Mouse (Mus musculus) intestine, embryonic 15.5 days (tissue): Measurements from ENCODE around the gene Tmem87b. TPM values are rescaled to one million over a fixed set of nuclear protein-coding genes. Genes with fewer than 3 reads are reported as not detected.

Source experiments
- ATAC-seq: fragments of 200-750 bp; cut with Nextera tagmentation; 2 replicates; pipeline ENCODE4 v1.8.0; 2017; ENCODE audit warnings: moderate TSS enrichment, moderate library complexity
- H3K27ac ChIP-seq: fragments of 300-500 bp; sonication (generic); 2 replicates; pipeline ENCODE4 v1.5.1; 2015; ENCODE audit warnings: mild to moderate bottlenecking, inconsistent platforms
- H3K27me3 ChIP-seq: fragments of 300-500 bp; sonication (generic); replicated peaks from 2 replicates; pipeline ENCODE4 v1.6.1; 2015; ENCODE audit warnings: inconsistent platforms
- H3K36me3 ChIP-seq: fragments of 300-500 bp; sonication (generic); 2 replicates; pipeline ENCODE4 v1.6.1; 2015; ENCODE audit warnings: inconsistent platforms
- H3K4me1 ChIP-seq: fragments of 300-500 bp; sonication (generic); replicated peaks from 2 replicates; pipeline ENCODE4 v1.6.1; 2015; ENCODE audit warnings: inconsistent platforms
- H3K4me2 ChIP-seq: fragments of 300-500 bp; sonication (generic); replicated peaks from 2 replicates; pipeline ENCODE4 v1.6.1; 2015; ENCODE audit warnings: mild to moderate bottlenecking, inconsistent platforms
- H3K4me3 ChIP-seq: fragments of 300-500 bp; sonication (generic); replicated peaks from 2 replicates; pipeline ENCODE4 v1.5.1; 2015; ENCODE audit warnings: inconsistent platforms
- H3K9ac ChIP-seq: fragments of 300-500 bp; sonication (generic); 2 replicates; pipeline ENCODE4 v1.6.1; 2015; ENCODE audit warnings: inconsistent platforms
- H3K9me3 ChIP-seq: fragments of 300-500 bp; sonication (generic); 2 replicates; pipeline ENCODE4 v1.6.1; 2016; ENCODE audit warnings: inconsistent platforms
- WGBS: fragments of 180-500 bp; shearing (Covaris S2); methylation state at CpG from one replicate; pipeline ENCODE4 v1.1.7; 2015; 5-methylcytosine and 5-hydroxymethylcytosine counted together
- polyA plus RNA-seq: library from polyadenylated mRNA; unstranded; fragments of >200 nt; fragmentation: Nextera tagmentation; extraction: Ambion mirVana; gene quantifications from 2 replicates; pipeline ENCODE4 v1.2.1, GENCODE M21; 2015

Gene Tmem87b
- polyA plus RNA-seq, 1 experiment from 2014 or later: 50.7 TPM

DNA sequence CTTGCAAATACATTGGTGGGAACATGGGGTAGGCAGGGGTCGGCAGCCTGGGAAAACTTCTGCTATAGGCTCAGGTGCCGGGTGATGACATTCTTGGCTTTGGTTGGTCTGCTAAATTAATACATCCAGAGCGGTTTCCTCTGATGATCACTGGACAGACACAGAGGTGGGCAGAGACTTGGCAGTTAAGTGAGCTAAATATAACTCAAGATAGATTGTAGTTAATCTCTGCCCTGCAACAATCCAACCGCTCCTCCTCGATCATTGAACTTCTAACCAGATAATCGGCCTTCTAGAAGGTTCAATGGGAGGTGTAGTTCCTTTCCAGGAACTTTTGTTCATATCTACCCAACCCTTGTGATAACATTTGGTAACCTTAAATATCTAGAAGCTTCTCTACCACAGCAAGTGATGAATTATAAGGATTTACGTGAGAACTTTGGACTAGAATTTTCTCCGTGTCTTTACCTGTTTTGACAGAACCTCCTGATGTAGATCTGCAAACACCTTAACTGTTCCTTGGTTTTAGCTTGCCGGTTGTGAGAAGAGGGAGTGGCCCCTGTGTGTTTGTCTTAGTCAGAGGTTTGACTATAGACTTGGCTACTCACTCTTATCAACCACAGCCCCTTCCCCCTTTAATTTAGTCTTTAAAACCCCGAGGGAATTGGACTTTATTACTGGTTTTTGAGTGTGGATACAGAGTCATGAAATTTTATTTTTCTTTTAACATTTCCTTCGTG, 26.9 kb upstream of the Tmem87b start:
- 0 out of 2 replicates have a peak overlapping the region, but pooled peaks have one; percentile 22 for H3K27ac ChIP-seq
- ATAC-seq: peak; percentile 65
- 69% methylated on average over 11 of the region's 11 CpGs for WGBS

DNA sequence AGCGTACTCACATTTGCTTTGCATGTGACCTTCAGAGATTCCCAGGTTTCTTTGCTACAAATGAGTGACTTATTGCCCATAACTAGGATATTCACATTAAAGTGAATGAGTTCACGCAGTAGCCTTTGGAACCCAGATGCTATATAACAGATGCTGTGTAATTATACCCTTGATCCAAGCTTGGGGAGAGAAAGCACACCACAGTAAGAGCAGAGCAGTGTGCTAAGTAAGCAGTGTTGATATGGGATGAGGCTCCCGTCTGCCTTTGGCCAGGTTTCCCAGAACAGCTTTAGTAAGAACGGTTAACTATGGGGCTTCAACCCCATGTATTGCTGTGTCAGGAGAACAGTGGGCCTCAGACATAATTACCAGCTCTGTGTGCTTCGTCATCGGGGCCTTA, 24.0 kb upstream of the Tmem87b start:
- no peak overlapping the region for H3K27ac ChIP-seq
- peak; percentile 51; the same call in 1 of the 2 replicates for ATAC-seq

More for the DNA sequence above, 26.9 kb upstream of the Tmem87b start:
- H3K27me3 ChIP-seq: no peaks in the 10 kb centered on the region
- H3K4me2 ChIP-seq: no peak overlapping the region
- H3K9me3 ChIP-seq: no peaks in the 10 kb centered on the region
- no peaks in the 10 kb centered on the region for H3K4me1 ChIP-seq
- H3K4me3 ChIP-seq: no peak overlapping the region
- no peak overlapping the region for H3K9ac ChIP-seq
- peaks cover 10% of the 10 kb centered on the region; the same call in 1 of the 2 replicates for H3K36me3 ChIP-seq

DNA sequence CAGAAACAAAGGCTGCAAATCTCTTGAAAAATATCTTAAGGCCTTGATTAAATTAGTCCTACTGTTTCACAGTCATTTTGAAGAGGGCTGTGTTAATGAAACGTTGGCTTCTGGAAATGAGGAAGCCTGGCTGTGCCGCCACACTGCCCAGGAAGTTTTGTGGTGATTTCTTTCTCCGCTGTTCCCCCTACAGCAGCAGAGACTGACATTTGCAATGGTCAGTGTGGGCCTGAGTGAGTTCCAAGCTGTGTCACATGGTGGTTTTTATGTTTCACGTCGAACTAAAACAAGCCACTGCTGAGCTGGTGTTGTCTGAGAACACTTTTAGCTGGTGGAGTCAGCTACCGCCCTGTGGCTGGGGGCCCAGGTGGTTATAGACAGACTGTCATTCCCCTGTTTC, 21.5 kb upstream of the Tmem87b start:
- no peaks in the 10 kb centered on the region for H3K4me1 ChIP-seq
- H3K4me3 ChIP-seq: no peak overlapping the region
- H3K27me3 ChIP-seq: no peaks in the 10 kb centered on the region
- H3K9me3 ChIP-seq: no peaks in the 10 kb centered on the region
- H3K4me2 ChIP-seq: no peak overlapping the region
- 76% methylated on average over 6 of the region's 6 CpGs for WGBS
- no peak overlapping the region for H3K9ac ChIP-seq
- ATAC-seq: no peak
- no peak overlapping the region for H3K27ac ChIP-seq
- H3K36me3 ChIP-seq: peaks cover 20% of the 10 kb centered on the region

More for the DNA sequence above, 24.0 kb upstream of the Tmem87b start:
- no peaks in the 10 kb centered on the region for H3K27me3 ChIP-seq
- peaks cover 9% of the 10 kb centered on the region; the same call in 1 of the 2 replicates for H3K36me3 ChIP-seq
- no peak overlapping the region for H3K4me2 ChIP-seq
- no peak overlapping the region for H3K9ac ChIP-seq
- no peaks in the 10 kb centered on the region for H3K9me3 ChIP-seq
- no peak overlapping the region for H3K4me3 ChIP-seq
- H3K4me1 ChIP-seq: no peaks in the 10 kb centered on the region
- 88% methylated on average over 6 of the region's 6 CpGs for WGBS

DNA sequence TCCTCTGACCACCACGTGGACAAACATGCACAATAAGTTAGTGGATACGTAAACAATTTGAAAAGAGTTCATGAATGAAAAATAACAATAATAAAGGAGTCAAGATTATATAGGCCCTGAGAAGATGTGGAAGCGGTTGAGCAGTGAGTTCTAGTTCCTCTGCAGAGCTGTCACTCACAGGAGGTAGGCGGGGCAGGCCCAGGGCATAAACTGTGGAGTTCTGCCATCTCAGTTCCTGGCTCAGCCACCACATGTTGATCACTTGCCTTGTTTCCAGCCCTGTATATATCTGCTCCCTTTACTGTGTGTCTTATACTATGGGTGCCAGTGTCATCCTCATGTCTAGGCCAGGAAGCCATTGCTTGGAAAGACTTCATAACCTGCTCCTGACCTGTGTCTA, 14.5 kb upstream of the Tmem87b start:
- WGBS: 88% methylated on average over 4 of the region's 4 CpGs
- Histone ChIP-seq H3K27ac (no peak overlapping the region), H3K9me3 (no peaks in the 10 kb centered on the region), H3K4me3 (no peak overlapping the region), H3K9ac (no peak overlapping the region), H3K36me3 (peaks cover 12% of the 10 kb centered on the region), H3K4me1 (no peaks in the 10 kb centered on the region), H3K27me3 (no peaks in the 10 kb centered on the region), H3K4me2 (no peak overlapping the region)
- ATAC-seq: 0 out of 2 replicates have a peak, but pooled peaks have one; percentile 36

DNA sequence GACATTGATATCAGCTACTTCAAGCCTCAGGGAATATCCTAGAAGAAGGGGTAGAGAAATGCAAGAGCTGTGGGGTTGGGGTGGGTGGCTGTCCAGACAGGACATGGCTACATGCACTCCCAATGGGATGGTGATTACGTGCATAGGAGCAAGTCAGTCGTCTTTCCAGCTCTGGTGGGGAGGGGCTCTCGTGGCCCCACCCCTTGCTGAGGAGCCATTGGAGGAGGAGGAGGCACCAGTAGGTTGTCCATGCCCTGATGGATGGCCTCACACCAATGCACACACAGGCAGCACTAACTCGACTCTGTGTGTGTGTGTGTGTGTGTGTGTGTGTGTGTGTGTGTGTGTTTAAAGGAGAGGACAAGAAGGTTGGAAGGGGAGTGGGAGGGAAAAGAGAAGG, 12.6 kb upstream of the Tmem87b start:
- 67% methylated on average over 4 of the region's 4 CpGs for WGBS
- ATAC-seq: no peak
- no peak overlapping the region for H3K9ac ChIP-seq
- no peak overlapping the region for H3K4me3 ChIP-seq
- peaks cover 10% of the 10 kb centered on the region for H3K36me3 ChIP-seq
- no peaks in the 10 kb centered on the region for H3K4me1 ChIP-seq
- H3K27ac ChIP-seq: no peak overlapping the region
- no peak overlapping the region for H3K4me2 ChIP-seq
- H3K9me3 ChIP-seq: no peaks in the 10 kb centered on the region
- H3K27me3 ChIP-seq: no peaks in the 10 kb centered on the region

DNA sequence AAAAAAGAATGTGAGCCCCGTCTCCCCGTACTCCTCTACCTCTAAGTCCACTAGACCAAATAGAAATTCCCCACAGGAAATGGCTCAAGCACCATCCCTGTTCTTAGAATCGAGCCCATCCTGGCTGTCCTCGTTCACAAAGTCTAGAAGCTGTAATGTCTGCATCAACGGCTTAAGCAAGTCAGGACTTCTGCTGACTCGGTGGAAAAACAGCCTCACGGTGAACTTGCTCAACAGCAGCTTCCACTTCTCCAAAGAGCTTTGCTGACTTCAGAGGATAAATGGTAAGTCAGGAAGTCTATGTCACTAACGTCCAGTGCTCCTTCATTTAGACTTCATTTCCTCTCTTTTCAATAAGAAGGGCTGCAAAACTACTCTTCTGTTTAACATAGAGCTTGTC, 11.4 kb upstream of the Tmem87b start:
- WGBS: 61% methylated on average over 8 of the region's 8 CpGs
- Histone ChIP-seq H3K9ac (no peak overlapping the region), H3K9me3 (no peaks in the 10 kb centered on the region), H3K4me1 (no peaks in the 10 kb centered on the region), H3K36me3 (no peaks in the 10 kb centered on the region), H3K4me2 (no peak overlapping the region), H3K27ac (no peak overlapping the region), H3K4me3 (no peak overlapping the region), H3K27me3 (no peaks in the 10 kb centered on the region)
- no peak for ATAC-seq

DNA sequence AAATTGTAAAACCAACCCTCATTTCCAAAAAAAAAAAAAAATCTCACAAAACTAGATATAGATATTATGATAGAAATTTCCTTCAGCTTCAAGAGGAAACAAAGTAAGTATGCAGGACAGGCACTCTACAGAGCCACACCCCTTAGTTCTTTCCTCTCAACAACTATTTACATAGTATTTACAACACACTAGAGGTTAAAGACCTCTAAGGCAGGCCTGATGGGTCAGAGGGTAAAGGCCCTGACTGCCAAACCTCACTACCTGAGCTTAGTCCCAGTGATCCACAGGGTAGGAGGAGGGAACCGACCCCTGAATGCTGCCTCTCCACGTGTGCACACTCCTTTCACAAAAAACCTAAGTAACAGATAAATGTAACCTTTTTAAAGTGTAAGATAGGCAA, 5.2 kb upstream of the Tmem87b start:
- Histone ChIP-seq H3K4me2 (no peak overlapping the region), H3K9me3 (no peaks in the 10 kb centered on the region), H3K27ac (no peak overlapping the region), H3K9ac (no peak overlapping the region), H3K27me3 (no peaks in the 10 kb centered on the region), H3K36me3 (no peaks in the 10 kb centered on the region), H3K4me1 (0 out of 2 replicates have a peak, but pooled peaks cover 3% of the 10 kb centered on the region), H3K4me3 (no peak overlapping the region)
- no peak for ATAC-seq
- WGBS: 29% methylated on average over 2 of the region's 2 CpGs

DNA sequence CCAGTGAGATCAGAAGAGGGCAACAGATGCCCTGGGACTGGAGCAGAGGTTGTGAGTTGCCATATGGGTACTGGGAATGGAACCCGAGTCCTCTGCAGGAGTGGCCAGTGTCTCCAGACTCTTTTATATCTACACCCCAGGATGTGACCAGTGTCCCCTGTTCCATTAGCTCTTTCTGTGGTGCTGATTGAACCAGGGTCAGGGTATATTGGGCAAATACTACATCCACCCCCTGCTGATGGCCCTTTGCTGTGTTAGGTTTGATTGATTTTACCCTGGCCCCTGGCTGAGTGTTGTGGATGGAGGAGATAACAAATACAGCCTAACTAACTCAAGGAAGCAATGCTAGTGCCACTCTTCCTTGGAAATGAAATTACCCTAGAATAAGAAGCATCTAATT, 1.6 kb upstream of the Tmem87b start:
- H3K9me3 ChIP-seq: no peaks in the 10 kb centered on the region
- H3K4me2 ChIP-seq: no peak overlapping the region
- no peaks in the 10 kb centered on the region for H3K36me3 ChIP-seq
- no peak overlapping the region for H3K27ac ChIP-seq
- no peak overlapping the region for H3K4me3 ChIP-seq
- H3K9ac ChIP-seq: no peak overlapping the region
- H3K27me3 ChIP-seq: no peaks in the 10 kb centered on the region
- WGBS: 80% methylated on average over 1 of the region's 1 CpGs
- ATAC-seq: no peak
- 0 out of 2 replicates have a peak, but pooled peaks cover 12% of the 10 kb centered on the region for H3K4me1 ChIP-seq

DNA sequence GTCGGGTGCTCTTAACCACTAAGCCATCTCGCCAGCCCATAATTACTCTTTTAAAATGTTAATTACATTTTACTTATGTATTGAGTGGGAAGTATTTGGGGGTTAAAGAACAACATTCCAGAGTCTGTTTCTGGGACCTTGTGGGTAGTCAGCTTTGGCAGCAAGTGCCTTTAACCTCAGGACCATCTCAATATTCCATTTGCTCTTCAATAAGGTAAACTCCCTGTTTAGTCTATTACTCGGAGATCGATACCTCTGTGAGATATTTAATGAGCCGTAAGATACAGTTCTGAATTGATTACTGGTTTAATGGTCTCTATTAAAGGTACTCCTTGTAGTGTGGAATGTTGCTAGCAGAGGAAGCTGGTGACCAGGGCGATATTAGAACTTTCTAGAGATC, 1.0 kb upstream of the Tmem87b start:
- H3K4me2 ChIP-seq: peak overlapping the region; percentile 78
- H3K9me3 ChIP-seq: no peaks in the 10 kb centered on the region
- no peak for ATAC-seq
- peak overlapping the region; percentile 18; the same call in 1 of the 2 replicates for H3K27ac ChIP-seq
- H3K9ac ChIP-seq: no peak overlapping the region
- H3K36me3 ChIP-seq: no peaks in the 10 kb centered on the region
- peak overlapping the region; percentile 14; the same call in 1 of the 2 replicates for H3K4me3 ChIP-seq
- H3K27me3 ChIP-seq: no peaks in the 10 kb centered on the region
- 40% methylated on average over 6 of the region's 6 CpGs for WGBS
- 0 out of 2 replicates have a peak, but pooled peaks cover 15% of the 10 kb centered on the region for H3K4me1 ChIP-seq

DNA sequence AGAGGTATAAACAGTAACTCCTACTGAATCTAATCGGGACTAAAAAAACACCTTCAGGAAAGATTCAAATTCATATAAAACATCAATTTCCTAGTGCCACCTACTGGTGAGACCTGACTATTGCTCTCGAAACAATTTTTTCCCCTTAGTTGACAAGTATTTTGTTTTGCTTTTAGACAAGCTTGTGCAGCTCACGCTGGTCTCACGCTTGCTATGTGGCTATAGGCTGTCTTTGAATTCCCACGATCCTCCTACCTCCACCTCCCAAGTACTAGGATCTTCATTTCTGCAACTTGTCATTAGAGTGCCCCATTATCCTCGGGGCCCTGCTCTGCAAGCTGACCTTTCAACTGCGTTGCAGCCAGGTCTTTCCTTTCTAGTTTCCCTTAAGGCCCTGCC, 532 bp upstream of the Tmem87b start:
- ATAC-seq: 0 out of 2 replicates have a peak, but pooled peaks have one; percentile 0
- Histone ChIP-seq H3K27ac (peak overlapping the region; percentile 92), H3K4me3 (peak overlapping the region; percentile 81), H3K9ac (peak overlapping the region; percentile 42; the same call in 1 of the 2 replicates), H3K9me3 (no peaks in the 10 kb centered on the region), H3K36me3 (no peaks in the 10 kb centered on the region), H3K4me2 (peak overlapping the region; percentile 78), H3K4me1 (0 out of 2 replicates have a peak, but pooled peaks cover 15% of the 10 kb centered on the region), H3K27me3 (no peaks in the 10 kb centered on the region)
- under 1% methylated on average over 7 of the region's 7 CpGs for WGBS

DNA sequence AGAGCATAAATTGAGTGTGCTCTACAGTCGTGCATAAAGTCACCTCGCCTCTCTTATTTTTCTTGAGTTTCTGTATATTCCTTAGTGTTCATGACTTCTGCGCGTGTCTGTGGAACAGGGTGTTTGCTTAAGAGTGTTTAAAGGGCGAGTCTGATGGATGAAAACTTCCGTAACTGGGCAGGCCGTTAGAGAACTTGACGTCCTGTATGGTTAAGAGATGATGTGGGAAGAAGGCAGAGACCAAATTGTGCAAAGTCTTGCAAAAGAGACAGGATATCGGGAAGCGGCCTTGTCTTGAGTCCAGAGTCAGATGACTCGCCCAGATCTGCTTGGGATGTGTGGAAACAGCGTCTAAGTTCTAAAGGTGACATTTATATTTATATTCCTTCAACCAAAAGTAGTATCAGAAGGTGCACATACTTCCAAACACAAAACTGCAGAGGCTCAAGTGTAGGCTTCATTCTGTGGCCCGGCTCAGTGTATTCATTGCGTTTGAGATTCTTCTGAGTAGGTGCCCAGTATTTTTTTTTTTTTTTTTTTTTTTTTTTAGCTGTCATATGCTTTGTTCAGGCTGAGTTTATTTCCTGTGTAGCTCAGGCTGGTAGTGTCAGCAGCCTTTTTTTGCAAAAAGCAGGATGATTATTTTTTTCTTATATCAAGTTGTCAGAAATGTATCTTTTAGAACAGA, 1.2 kb downstream of the Tmem87b start:
- ATAC-seq: no peak
- Histone ChIP-seq H3K4me2 (peak overlapping the region; percentile 78), H3K4me3 (peak overlapping the region; percentile 81), H3K36me3 (no peaks in the 10 kb centered on the region), H3K27ac (peak overlapping the region; percentile 95), H3K9ac (peak overlapping the region; percentile 74), H3K9me3 (no peaks in the 10 kb centered on the region), H3K4me1 (0 out of 2 replicates have a peak, but pooled peaks cover 15% of the 10 kb centered on the region), H3K27me3 (no peaks in the 10 kb centered on the region)
- 7% methylated on average over 14 of the region's 14 CpGs for whole genome bisulfite sequencing

DNA sequence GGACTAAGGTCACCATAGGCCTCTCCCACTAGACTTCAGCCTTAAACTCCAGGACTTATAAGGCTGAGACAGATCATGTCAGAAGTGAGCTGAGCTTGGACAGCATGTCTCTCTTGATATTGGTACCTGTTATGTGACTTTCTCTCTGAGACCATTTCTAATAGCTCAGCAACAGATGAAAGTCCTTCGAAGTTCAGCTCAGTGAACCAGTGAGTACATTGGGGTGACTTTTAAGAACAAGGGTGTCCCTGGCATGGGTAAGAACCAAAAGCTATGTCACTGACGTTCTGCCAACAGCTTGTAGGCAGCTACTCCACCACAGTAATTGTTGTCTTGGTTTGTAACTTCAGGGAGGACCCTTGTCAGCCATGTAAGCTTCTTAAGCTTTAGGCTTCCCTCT, 2.7 kb downstream of the Tmem87b start:
- no peaks in the 10 kb centered on the region for H3K36me3 ChIP-seq
- no peak overlapping the region for H3K4me2 ChIP-seq
- H3K27ac ChIP-seq: no peak overlapping the region

More for the DNA sequence above, 2.7 kb downstream of the Tmem87b start:
- Histone ChIP-seq H3K4me1 (0 out of 2 replicates have a peak, but pooled peaks cover 13% of the 10 kb centered on the region), H3K9me3 (no peaks in the 10 kb centered on the region), H3K9ac (no peak overlapping the region), H3K4me3 (no peak overlapping the region), H3K27me3 (no peaks in the 10 kb centered on the region)
- 78% methylated on average over 2 of the region's 2 CpGs for WGBS
- ATAC-seq: no peak
